Mouse (Mus musculus) midbrain, embryonic 16.5 days (tissue): Measurements from ENCODE around the gene Slc6a19. TPM values are rescaled to one million over a fixed set of nuclear protein-coding genes. Genes with fewer than 3 reads are reported as not detected.

ENCODE experiments used
- polyA plus RNA-seq: library from polyadenylated mRNA; unstranded; fragments of >200 nt; fragmentation: Nextera tagmentation; extraction: Ambion mirVana; gene quantifications from 2 replicates; pipeline ENCODE4 v1.2.1, GENCODE M21; 2015

The Slc6a19 gene
- polyA plus RNA-seq, 1 experiment from 2014 or later: 0.30 TPM

Other genes with a start within 250 kb of the Slc6a19 start
- 75.7 and 78.3 TPM in 2 replicates for gene Lpcat1, start 237.7 kb downstream of the Slc6a19 start, polyA plus RNA-seq
- 5.5 and 10.5 TPM in 2 replicates for gene Slc6a3, start 168.1 kb downstream of the Slc6a19 start, polyA plus RNA-seq
- 133 and 136 TPM in 2 replicates for gene Clptm1l, start 100.9 kb downstream of the Slc6a19 start, polyA plus RNA-seq
- 6.2 and 8.5 TPM in 2 replicates for gene Tert, start 78.0 kb downstream of the Slc6a19 start, polyA plus RNA-seq
- not detected in 2 replicates for gene Slc6a18, start 26.8 kb downstream of the Slc6a19 start, polyA plus RNA-seq
- 7.5 and 9.6 TPM in 2 replicates for gene Slc12a7, start 28.2 kb upstream of the Slc6a19 start, polyA plus RNA-seq
- 15.5 and 20.6 TPM in 2 replicates for gene Nkd2, start 142.8 kb upstream of the Slc6a19 start, polyA plus RNA-seq
- gene Trip13, start 232.9 kb upstream of the Slc6a19 start, polyA plus RNA-seq: 10.4 and 11.8 TPM in 2 replicates
- 98.6 and 99.0 TPM in 2 replicates for gene Brd9, start 232.9 kb upstream of the Slc6a19 start, polyA plus RNA-seq